Mouse (Mus musculus) thymus, postnatal 25 days (tissue): Measurements from ENCODE around the gene Rnf180.
"Not testable (repeated sequence)": the region's sequence is repeated elsewhere in the genome, so short reads cannot be mapped to it uniquely, and the experiment has no call there.

Source experiments
- DNase-seq: peaks from one replicate; pipeline ENCODE4 v3.0.0; 2022

Gene Rnf180

GRCm38 (mm10) chr13:105294715-105295114 is at the start of gene Rnf180:
Rnf180 (minus strand) TSS chr13:105294815.
- DNase-seq = no peak

- DNase-seq = no peak
Measured at GRCm38 (mm10) chr13:105331199-105331968, 36.8 kb upstream of the Rnf180 start.

- DNase-seq = no peak
Measured at GRCm38 (mm10) chr13:105326946-105327345, 32.3 kb upstream of the Rnf180 start.

- no peak for DNase-seq
Measured at GRCm38 (mm10) chr13:105316926-105317325, 22.3 kb upstream of the Rnf180 start.

GRCm38 (mm10) chr13:105316009-105316408 is 21.4 kb upstream of the Rnf180 start:
- no peak for DNase-seq

- DNase-seq = no peak
Measured at GRCm38 (mm10) chr13:105312763-105313162, 18.1 kb upstream of the Rnf180 start.

GRCm38 (mm10) chr13:105310562-105310961 is 15.9 kb upstream of the Rnf180 start:
- DNase-seq = not testable (repeated sequence)

GRCm38 (mm10) chr13:105305513-105305912 is 10.9 kb upstream of the Rnf180 start:
- DNase-seq = no peak

- DNase-seq = no peak
Measured at GRCm38 (mm10) chr13:105304054-105304453, 9.4 kb upstream of the Rnf180 start.

- no peak for DNase-seq
Measured at GRCm38 (mm10) chr13:105300009-105300346, 5.4 kb upstream of the Rnf180 start.

GRCm38 (mm10) chr13:105299162-105300008 is 4.8 kb upstream of the Rnf180 start:
- DNase-seq = no peak

GRCm38 (mm10) chr13:105293781-105294667 is 591 bp downstream of the Rnf180 start:
- peak; percentile 24 for DNase-seq

- peak; percentile 12 for DNase-seq
Measured at GRCm38 (mm10) chr13:105291816-105292215, 2.8 kb downstream of the Rnf180 start.

- no peak for DNase-seq
Measured at GRCm38 (mm10) chr13:105290594-105290993, 4.0 kb downstream of the Rnf180 start.

- no peak for DNase-seq
Measured at GRCm38 (mm10) chr13:105290021-105290420, 4.6 kb downstream of the Rnf180 start.

GRCm38 (mm10) chr13:105279397-105280018 is 15.1 kb downstream of the Rnf180 start:
- DNase-seq = no peak

GRCm38 (mm10) chr13:105270394-105271094 is 24.1 kb downstream of the Rnf180 start:
- no peak for DNase-seq

GRCm38 (mm10) chr13:105267464-105267863 is 27.2 kb downstream of the Rnf180 start:
- DNase-seq = no peak

GRCm38 (mm10) chr13:105266746-105267145 is 27.9 kb downstream of the Rnf180 start:
- peak; percentile 35 for DNase-seq

GRCm38 (mm10) chr13:105256757-105257433 is 37.7 kb downstream of the Rnf180 start:
- DNase-seq = no peak

GRCm38 (mm10) chr13:105250767-105251166 is 43.8 kb downstream of the Rnf180 start:
- no peak for DNase-seq
